Comparison of ENCODE assay signal across 12 mouse cellular contexts in genomic region chr6:129212421-129213195, GRCm38 (mm10). TPM values are rescaled to one million over a fixed set of nuclear protein-coding genes. Genes with fewer than 3 reads are reported as not detected.
DNase-seq lines count a peak whose midpoint lies in the region; ATAC-seq lines count a peak whose summit lies in the region.
"Had no signal": no experiment of that assay in that cellular context is flagged by ENCODE, and none has a peak within 500 bp of the region (broad histone marks: within the 10 kb centered on the region; RNA-seq: fewer than 3 reads in every experiment).

No protein-coding gene starts in this region.

- H3K4me3 ChIP-seq in intestine, embryonic 16.5 days (ENCODE audit: low read length) = no peak overlapping the region
- H3K4me3 ChIP-seq in neural tube, embryonic 15.5 days (replicated peaks) = no peak overlapping the region
- no peak overlapping the region for H3K4me3 ChIP-seq in forebrain, embryonic 16.5 days (replicated peaks; ENCODE audit: low read length)
- H3K4me3 ChIP-seq: embryonic facial prominence, embryonic 15.5 days had no signal

- 0 out of 2 replicates have a peak overlapping the region, but pooled peaks have one; percentile 18 for H3K4me2 ChIP-seq in intestine, embryonic 16.5 days (ENCODE audit: low read depth, low read length)
- no peak overlapping the region for H3K4me2 ChIP-seq in neural tube, embryonic 15.5 days
- H3K4me2 ChIP-seq in forebrain, embryonic 16.5 days (ENCODE audit: low read length) = no peak overlapping the region
- H3K4me2 ChIP-seq: embryonic facial prominence, embryonic 15.5 days had no signal

- H3K27ac ChIP-seq in intestine, embryonic 16.5 days (ENCODE audit: low read length) = peak overlapping the region; percentile 79
- no peak overlapping the region for H3K27ac ChIP-seq in neural tube, embryonic 15.5 days (replicated peaks)
- no peak overlapping the region for H3K27ac ChIP-seq in forebrain, embryonic 16.5 days (ENCODE audit: low read length)
- H3K27ac ChIP-seq: embryonic facial prominence, embryonic 15.5 days had no signal

- no peaks in the 10 kb centered on the region for H3K36me3 ChIP-seq in intestine, embryonic 16.5 days (ENCODE audit: control insufficient read depth, insufficient read depth, low read length)
- H3K36me3 ChIP-seq in neural tube, embryonic 15.5 days = no peaks in the 10 kb centered on the region
- H3K36me3 ChIP-seq in forebrain, embryonic 16.5 days (ENCODE audit: control insufficient read depth, insufficient read depth) = no peaks in the 10 kb centered on the region
- H3K36me3 ChIP-seq: embryonic facial prominence, embryonic 15.5 days had no signal

- H3K9ac ChIP-seq in intestine, embryonic 16.5 days (ENCODE audit: low read depth, low read length) = no peak overlapping the region
- H3K9ac ChIP-seq in neural tube, embryonic 15.5 days (replicated peaks) = no peak overlapping the region
- H3K9ac ChIP-seq in forebrain, embryonic 16.5 days (replicated peaks; ENCODE audit: low read depth, low read length) = no peak overlapping the region
- H3K9ac ChIP-seq: embryonic facial prominence, embryonic 15.5 days had no signal

- peaks cover 14% of the 10 kb centered on the region for H3K4me1 ChIP-seq in intestine, embryonic 16.5 days (ENCODE audit: control insufficient read depth, insufficient read depth, low read length)
- no peaks in the 10 kb centered on the region for H3K4me1 ChIP-seq in neural tube, embryonic 15.5 days
- H3K4me1 ChIP-seq in forebrain, embryonic 16.5 days (replicated peaks; ENCODE audit: control insufficient read depth, insufficient read depth, low read length) = no peaks in the 10 kb centered on the region
- H3K4me1 ChIP-seq: embryonic facial prominence, embryonic 15.5 days had no signal

- ATAC-seq in intestine, embryonic 16.5 days = peak; percentile 67
- no peak for ATAC-seq in neural tube, embryonic 15.5 days (ENCODE audit: low FRiP score)
- ATAC-seq in forebrain, embryonic 16.5 days = no peak
- ATAC-seq: midbrain, embryonic 16.5 days had no signal

- no peaks in the 10 kb centered on the region for H3K9me3 ChIP-seq in intestine, embryonic 16.5 days (ENCODE audit: control insufficient read depth, low read length)
- no peaks in the 10 kb centered on the region for H3K9me3 ChIP-seq in neural tube, embryonic 15.5 days (replicated peaks)
- H3K9me3 ChIP-seq in forebrain, embryonic 16.5 days (ENCODE audit: control insufficient read depth, low read length) = no peaks in the 10 kb centered on the region
- H3K9me3 ChIP-seq: embryonic facial prominence, embryonic 15.5 days had no signal

- H3K27me3 ChIP-seq in intestine, embryonic 16.5 days (replicated peaks; ENCODE audit: control insufficient read depth, insufficient read depth, low read length) = no peaks in the 10 kb centered on the region
- no peaks in the 10 kb centered on the region for H3K27me3 ChIP-seq in neural tube, embryonic 15.5 days (replicated peaks)
- H3K27me3 ChIP-seq in forebrain, embryonic 16.5 days (replicated peaks; ENCODE audit: control insufficient read depth, insufficient read depth, low read length) = no peaks in the 10 kb centered on the region
- H3K27me3 ChIP-seq: embryonic facial prominence, embryonic 15.5 days had no signal

- DNase-seq in ovary, adult 18-20 months (ENCODE audit: low spot score) = peak; percentile 17
- no peak for DNase-seq in ovary, postnatal 36 days (ENCODE audit: low spot score)
- DNase-seq in kidney, postnatal 10 days = peak; percentile 56
- peak; percentile 47 for DNase-seq in yolk sac, embryonic 10.5 days (ENCODE audit: low spot score)
- DNase-seq: cerebellum, postnatal 36 days; heart, postnatal 4 days; right cerebral cortex, postnatal 4 days had no signal

RNA-seq across cellular contexts. Expression of gene Clec2d, which starts 32.2 kb away (rescaled TPM):
- 1.0 and 1.2 TPM in 2 replicates for polyA plus RNA-seq in intestine, embryonic 16.5 days (2015; fragmentation: Nextera tagmentation; extraction: Ambion mirVana)
- polyA plus RNA-seq in neural tube, embryonic 15.5 days (2015; fragmentation: Nextera tagmentation; extraction: Ambion mirVana) = 0.24 and 0.40 TPM in 2 replicates
- 0.18 and 0.40 TPM in 2 replicates for polyA plus RNA-seq in forebrain, embryonic 16.5 days (2015; fragmentation: Nextera tagmentation; extraction: Ambion mirVana)
- polyA plus RNA-seq: midbrain, embryonic 16.5 days had no signal
